Mouse (Mus musculus) myocyte (in vitro differentiated cells): Measurements from ENCODE around the gene Sumo2. TPM values are rescaled to one million over a fixed set of nuclear protein-coding genes. Genes with fewer than 3 reads are reported as not detected.

ENCODE experiments used
- H3K27me3 ChIP-seq: one replicate; pipeline ENCODE4 v1.6.1; 2011; ENCODE audit not compliant: control insufficient read depth, insufficient read depth, insufficient read length
- H3K36me3 ChIP-seq: one replicate; pipeline ENCODE4 v1.6.1; 2011; ENCODE audit not compliant: control insufficient read depth, insufficient read depth
- H3K4me2 ChIP-seq: one replicate; pipeline ENCODE4 v1.6.1; 2011; ENCODE audit warnings: low read depth, control low read depth
- H3K4me3 ChIP-seq: one replicate; pipeline ENCODE4 v1.5.1; 2011; ENCODE audit warnings: mild to moderate bottlenecking, control low read depth, moderate library complexity
- H3K79me2 ChIP-seq: one replicate; pipeline ENCODE4 v1.6.1; 2011; ENCODE audit not compliant: control insufficient read depth, insufficient read depth
- H3ac ChIP-seq: one replicate; pipeline ENCODE4 v1.6.1; 2011; ENCODE audit not compliant: control insufficient read depth, insufficient read length
- CEBPB ChIP-seq: IDR thresholded peaks from 2 replicates; pipeline ENCODE4 v1.6.1; 2011; ENCODE audit warnings: mild to moderate bottlenecking, moderate library complexity; ENCODE audit not compliant: poor library complexity, insufficient read depth, severe bottlenecking
- E2F4 ChIP-seq: IDR thresholded peaks from one replicate; pipeline ENCODE4 v1.6.1; 2011; ENCODE audit warnings: mild to moderate bottlenecking, control low read depth, moderate library complexity; ENCODE audit not compliant: insufficient read depth
- MAX ChIP-seq: IDR thresholded peaks from one replicate; pipeline ENCODE4 v1.6.1; 2011; ENCODE audit warnings: low read depth, mild to moderate bottlenecking, control low read depth
- MYOD1 ChIP-seq, 3 experiments: IDR thresholded peaks; one replicate each; pipeline ENCODE4 v1.6.1; 2011; ENCODE audit warnings: control low read depth in 2 of 3, low read depth in 2 of 3, mild to moderate bottlenecking in 2 of 3, moderate library complexity in 1 of 3; ENCODE audit not compliant: insufficient read length in 2 of 3, control insufficient read depth in 1 of 3
- MYOG ChIP-seq, 3 experiments: IDR thresholded peaks; one replicate each; pipeline ENCODE4 v1.6.1; 2011; ENCODE audit warnings: control low read depth in 2 of 3, low read depth in 2 of 3, mild to moderate bottlenecking in 2 of 3; ENCODE audit not compliant: insufficient read length in 2 of 3, control insufficient read depth in 1 of 3, insufficient read depth in 1 of 3
- POLR2A ChIP-seq: IDR thresholded peaks from one replicate; pipeline ENCODE4 v1.6.1; 2011; ENCODE audit warnings: low read depth, mild to moderate bottlenecking, control low read depth, moderate library complexity; ENCODE audit not compliant: insufficient read length
- POLR2AphosphoS2 ChIP-seq: IDR thresholded peaks from one replicate; pipeline ENCODE4 v1.6.1; 2011; ENCODE audit warnings: low read depth, control low read depth; ENCODE audit not compliant: insufficient read length
- REST ChIP-seq: IDR thresholded peaks from one replicate; pipeline ENCODE4 v1.6.1; 2011; ENCODE audit warnings: mild to moderate bottlenecking, control low read depth, moderate library complexity; ENCODE audit not compliant: insufficient read depth, insufficient read length
- SRF ChIP-seq: IDR thresholded peaks from one replicate; pipeline ENCODE4 v1.6.1; 2011; ENCODE audit warnings: low read depth; ENCODE audit not compliant: control insufficient read depth, insufficient read length
- TCF12 ChIP-seq: IDR thresholded peaks from one replicate; pipeline ENCODE4 v1.6.1; 2011; ENCODE audit warnings: mild to moderate bottlenecking, control low read depth; ENCODE audit not compliant: poor library complexity, insufficient read depth, severe bottlenecking
- TCF3 ChIP-seq: IDR thresholded peaks from one replicate; pipeline ENCODE4 v1.6.1; 2011; ENCODE audit warnings: low read depth, control low read depth; ENCODE audit not compliant: insufficient read length
- USF1 ChIP-seq: IDR thresholded peaks from one replicate; pipeline ENCODE4 v1.6.1; 2011; ENCODE audit warnings: low read depth, mild to moderate bottlenecking, control low read depth, moderate library complexity
- polyA plus RNA-seq: library from polyadenylated mRNA; unstranded; fragments of >200 nt; fragmentation: generic; extraction: Trizol; gene quantifications from one replicate; pipeline ENCODE4 v1.2.1, GENCODE M21; 2012; ENCODE audit warnings: missing spikeins

The Sumo2 gene
- polyA plus RNA-seq, 1 experiment = 176 TPM

- Histone ChIP-seq H3ac (peak overlapping the region; percentile 59), H3K36me3 (no peaks in the 10 kb centered on the region), H3K4me3 (peak overlapping the region; percentile 92), H3K27me3 (no peaks in the 10 kb centered on the region), H3K4me2 (peak overlapping the region; percentile 96), H3K79me2 (peaks cover 64% of the 10 kb centered on the region)
- no peak for TF ChIP-seq TCF3
- TF ChIP-seq POLR2A = no peak
- TF ChIP-seq POLR2AphosphoS2 = peak; percentile 26
These were observed 23.5 kb downstream of the Sumo2 start for GRCm38 (mm10) chr11:115512407-115513183.

- no peak for TF ChIP-seq TCF3
- TF ChIP-seq REST = no peak
- Histone ChIP-seq H3K36me3 (no peaks in the 10 kb centered on the region), H3K4me3 (peak overlapping the region; percentile 92), H3K27me3 (no peaks in the 10 kb centered on the region), H3K4me2 (peak overlapping the region; percentile 96), H3ac (no peak overlapping the region), H3K79me2 (peaks cover 70% of the 10 kb centered on the region)
These were observed 24.1 kb downstream of the Sumo2 start for GRCm38 (mm10) chr11:115512004-115512403.

- Histone ChIP-seq H3K4me3 (no peak overlapping the region), H3ac (no peak overlapping the region), H3K36me3 (no peaks in the 10 kb centered on the region), H3K4me2 (peak overlapping the region; percentile 96), H3K79me2 (peaks cover 77% of the 10 kb centered on the region), H3K27me3 (no peaks in the 10 kb centered on the region)
- TF ChIP-seq MAX = no peak
- no peak for TF ChIP-seq REST
- TF ChIP-seq POLR2A = no peak
- no peak for TF ChIP-seq E2F4
- no peak for TF ChIP-seq TCF3
- TF ChIP-seq POLR2AphosphoS2 = no peak
- TF ChIP-seq SRF = no peak
- TF ChIP-seq MYOG (IDR thresholded peaks at IDR 0.05; ENCODE audit: control insufficient read depth in 1 of 3, insufficient read depth in 1 of 3, insufficient read length in 2 of 3, low read depth in 2 of 3) = no peak
- TF ChIP-seq TCF12 = no peak
- TF ChIP-seq CEBPB = no peak
- TF ChIP-seq USF1 = no peak
These were observed 25.0 kb downstream of the Sumo2 start for GRCm38 (mm10) chr11:115511121-115511520.

GRCm38 (mm10) chr11:115510507-115510888 lies 25.6 kb downstream of the Sumo2 start:
- peaks cover 84% of the 10 kb centered on the region for H3K79me2 ChIP-seq
- no peak for TF ChIP-seq MYOG (IDR thresholded peaks at IDR 0.05; ENCODE audit: control insufficient read depth in 1 of 3, insufficient read depth in 1 of 3, insufficient read length in 2 of 3, low read depth in 2 of 3)
- no peak for TF ChIP-seq REST
- no peak for TF ChIP-seq E2F4
- TF ChIP-seq MYOD1 (IDR thresholded peaks at IDR 0.05; ENCODE audit: control insufficient read depth in 1 of 3, insufficient read length in 2 of 3, low read depth in 2 of 3) = no peak
- TF ChIP-seq USF1 = no peak
- no peak overlapping the region for H3K4me3 ChIP-seq
- no peak overlapping the region for H3ac ChIP-seq
- H3K27me3 ChIP-seq = no peaks in the 10 kb centered on the region
- peak overlapping the region; percentile 96 for H3K4me2 ChIP-seq
- no peaks in the 10 kb centered on the region for H3K36me3 ChIP-seq

- TF ChIP-seq E2F4 (no peak), MAX (no peak), CEBPB (no peak), POLR2AphosphoS2 (no peak), MYOG (IDR thresholded peaks at IDR 0.05; ENCODE audit: control insufficient read depth in 1 of 3, insufficient read depth in 1 of 3, insufficient read length in 2 of 3, low read depth in 2 of 3) (peak in 2 of 3 experiments; percentile 22 to 46), MYOD1 (IDR thresholded peaks at IDR 0.05; ENCODE audit: control insufficient read depth in 1 of 3, insufficient read length in 2 of 3, low read depth in 2 of 3) (peak in 2 of 3 experiments; percentile 17 to 58), SRF (no peak)
- no peaks in the 10 kb centered on the region for H3K27me3 ChIP-seq
- H3K4me2 ChIP-seq = peak overlapping the region; percentile 96
- H3K79me2 ChIP-seq = peaks cover 89% of the 10 kb centered on the region
- H3K36me3 ChIP-seq = peaks cover 2% of the 10 kb centered on the region
- H3ac ChIP-seq = no peak overlapping the region
- H3K4me3 ChIP-seq = no peak overlapping the region
These were observed 26.1 kb downstream of the Sumo2 start for GRCm38 (mm10) chr11:115509773-115510506.
